Mouse (Mus musculus) liver, embryonic 15.5 days (tissue): Measurements from ENCODE around the gene Dnajc5g. TPM values are rescaled to one million over a fixed set of nuclear protein-coding genes. Genes with fewer than 3 reads are reported as not detected.

Source experiments
- ATAC-seq: fragments of 200-750 bp; cut with Nextera tagmentation; 2 replicates; pipeline ENCODE4 v1.8.0; 2017; ENCODE audit warnings: moderate number of reproducible peaks, mild to moderate bottlenecking, moderate library complexity; ENCODE audit not compliant: insufficient read depth
- H3K27ac ChIP-seq: fragments of 300-500 bp; sonication (generic); replicated peaks from 2 replicates; pipeline ENCODE4 v1.5.1; 2015; ENCODE audit warnings: mild to moderate bottlenecking, inconsistent platforms
- H3K27me3 ChIP-seq: fragments of 300-500 bp; sonication (generic); 2 replicates; pipeline ENCODE4 v1.6.1; 2015; ENCODE audit warnings: mild to moderate bottlenecking, inconsistent platforms
- H3K36me3 ChIP-seq: fragments of 300-500 bp; sonication (generic); replicated peaks from 2 replicates; pipeline ENCODE4 v1.6.1; 2015; ENCODE audit warnings: moderate library complexity, mild to moderate bottlenecking, inconsistent platforms
- H3K4me1 ChIP-seq: fragments of 300-500 bp; sonication (generic); replicated peaks from 2 replicates; pipeline ENCODE4 v1.6.1; 2015; ENCODE audit warnings: inconsistent platforms
- H3K4me2 ChIP-seq: fragments of 300-500 bp; sonication (generic); 2 replicates; pipeline ENCODE4 v1.6.1; 2015; ENCODE audit warnings: moderate library complexity, mild to moderate bottlenecking, inconsistent platforms
- H3K4me3 ChIP-seq: fragments of 300-500 bp; sonication (generic); replicated peaks from 2 replicates; pipeline ENCODE4 v1.5.1; 2015; ENCODE audit warnings: mild to moderate bottlenecking, inconsistent platforms
- H3K9ac ChIP-seq: fragments of 300-500 bp; sonication (generic); 2 replicates; pipeline ENCODE4 v1.6.1; 2015; ENCODE audit warnings: moderate library complexity, mild to moderate bottlenecking, inconsistent platforms
- H3K9me3 ChIP-seq: fragments of 300-500 bp; sonication (generic); replicated peaks from 2 replicates; pipeline ENCODE4 v1.6.1; 2016; ENCODE audit warnings: inconsistent platforms
- WGBS: fragments of 180-500 bp; shearing (Covaris S2); methylation state at CpG from one replicate; pipeline ENCODE4 v1.1.7; 2015; ENCODE audit warnings: mixed read lengths; ENCODE audit not compliant: insufficient replicate concordance; 5-methylcytosine and 5-hydroxymethylcytosine counted together
- polyA plus RNA-seq: library from polyadenylated mRNA; unstranded; fragments of >200 nt; fragmentation: Nextera tagmentation; extraction: Ambion mirVana; gene quantifications from 2 replicates; pipeline ENCODE4 v1.2.1, GENCODE M21; 2015

Dnajc5g gene
- polyA plus RNA-seq: not detected in 2 replicates

DNA sequence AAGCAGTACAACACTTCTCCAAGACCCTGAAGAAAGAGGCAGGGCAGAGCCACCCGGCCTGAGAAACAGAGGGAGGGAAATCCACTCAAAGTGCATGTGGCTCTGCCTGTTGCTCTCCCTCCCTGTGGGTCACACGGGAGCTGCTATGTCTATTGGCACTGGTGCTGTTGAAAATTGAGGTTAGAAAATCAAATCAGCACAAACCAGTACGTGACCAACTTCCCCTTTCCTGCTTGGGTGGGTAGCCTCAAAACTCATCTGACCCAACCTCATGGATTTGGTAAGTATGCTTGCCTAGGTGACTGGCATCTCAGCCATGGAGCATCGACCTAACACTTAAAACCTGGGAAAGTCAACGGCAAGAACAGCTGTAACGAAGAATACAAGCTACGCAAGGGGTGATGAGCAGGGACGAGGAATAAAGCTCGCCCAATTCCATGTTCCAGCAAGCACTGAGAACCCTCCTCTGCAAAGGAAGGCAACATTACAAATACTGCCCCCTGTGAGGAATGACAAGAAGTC, at the start of gene Dnajc5g:
Dnajc5g (plus strand) TSS at position 472 of the 522 bp plus-strand sequence.
- Histone ChIP-seq H3K4me1 (no peaks in the 10 kb centered on the region), H3K27ac (no peak within 1 kb of the TSS), H3K4me3 (no peak within 1 kb of the TSS), H3K9ac (no peak within 1 kb of the TSS), H3K9me3 (no peaks in the 10 kb centered on the region), H3K4me2 (no peak within 1 kb of the TSS), H3K27me3 (peaks cover 37% of the 10 kb centered on the region), H3K36me3 (no peaks in the 10 kb centered on the region)
- ATAC-seq: no peak
- 52% methylated on average over 9 of the region's 9 CpGs for WGBS

DNA sequence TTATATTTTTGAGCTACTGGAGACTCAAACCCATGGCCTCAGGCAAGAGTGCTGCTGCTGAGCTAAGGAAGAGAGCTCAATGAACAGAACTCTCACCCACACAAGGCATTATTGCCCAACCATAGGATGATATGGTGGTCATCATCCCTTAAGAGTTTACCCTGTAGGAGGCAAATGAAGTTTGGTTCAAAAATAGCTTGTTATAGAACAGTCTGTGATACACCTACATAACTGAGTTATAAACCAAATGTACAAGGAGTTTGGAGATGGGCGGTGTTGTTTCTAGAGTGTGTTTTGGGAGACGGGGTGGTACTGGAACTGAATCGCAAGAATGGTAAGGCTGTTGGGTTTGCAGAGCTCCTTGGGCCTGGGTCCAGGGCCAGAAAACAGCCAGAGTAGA, 36.3 kb upstream of the Dnajc5g start:
- Histone ChIP-seq H3K9ac (no peak overlapping the region), H3K27me3 (no peaks in the 10 kb centered on the region), H3K4me2 (no peak overlapping the region), H3K9me3 (no peaks in the 10 kb centered on the region), H3K27ac (no peak overlapping the region), H3K4me3 (no peak overlapping the region), H3K36me3 (peaks cover 92% of the 10 kb centered on the region), H3K4me1 (no peaks in the 10 kb centered on the region)
- no peak for ATAC-seq
- WGBS: 88% methylated on average over 3 of the region's 3 CpGs

- ATAC-seq: no peak
- H3K4me3 ChIP-seq: no peak overlapping the region
- no peaks in the 10 kb centered on the region for H3K27me3 ChIP-seq
- no peak overlapping the region for H3K27ac ChIP-seq
- no peaks in the 10 kb centered on the region for H3K9me3 ChIP-seq
- H3K4me1 ChIP-seq: no peaks in the 10 kb centered on the region
- 67% methylated on average over 2 of the region's 2 CpGs for WGBS
- no peak overlapping the region for H3K9ac ChIP-seq
- peaks cover 99% of the 10 kb centered on the region for H3K36me3 ChIP-seq
- H3K4me2 ChIP-seq: no peak overlapping the region
Observed at GRCm38 (mm10) chr5:31071059-31071458, 35.0 kb upstream of the Dnajc5g start.

- H3K4me1 ChIP-seq: no peaks in the 10 kb centered on the region
- ATAC-seq: no peak
- no peak overlapping the region for H3K9ac ChIP-seq
- no peaks in the 10 kb centered on the region for H3K9me3 ChIP-seq
- peaks cover 99% of the 10 kb centered on the region for H3K36me3 ChIP-seq
- H3K4me3 ChIP-seq: no peak overlapping the region
- no peak overlapping the region for H3K4me2 ChIP-seq
- no peaks in the 10 kb centered on the region for H3K27me3 ChIP-seq
- 80% methylated on average over 11 of the region's 11 CpGs for whole genome bisulfite sequencing
- no peak overlapping the region for H3K27ac ChIP-seq
Observed at GRCm38 (mm10) chr5:31071821-31072220, 34.3 kb upstream of the Dnajc5g start.

DNA sequence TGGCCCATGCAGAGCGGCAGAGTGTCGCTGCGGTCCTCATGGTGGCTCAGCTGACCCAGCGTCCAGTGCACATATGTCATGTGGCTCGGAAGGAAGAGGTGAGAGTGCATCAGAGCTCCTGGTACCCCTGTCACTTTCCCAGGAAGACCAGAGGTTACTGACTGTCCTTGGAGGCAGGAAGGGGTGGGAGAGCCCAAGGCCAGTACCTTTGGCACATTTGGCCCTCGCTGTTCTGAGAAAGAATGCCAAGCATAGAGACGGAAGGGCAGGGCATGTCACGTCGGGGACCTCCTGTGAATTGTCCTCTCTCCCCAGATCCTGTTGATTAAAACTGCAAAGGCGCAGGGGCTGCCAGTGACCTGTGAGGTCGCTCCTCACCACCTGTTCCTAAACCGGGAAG, 32.9 kb upstream of the Dnajc5g start:
- 86% methylated on average over 12 of the region's 12 CpGs for WGBS
- Histone ChIP-seq H3K36me3 (peaks cover 99% of the 10 kb centered on the region), H3K4me2 (no peak overlapping the region), H3K4me3 (no peak overlapping the region), H3K9me3 (no peaks in the 10 kb centered on the region), H3K27me3 (no peaks in the 10 kb centered on the region), H3K4me1 (no peaks in the 10 kb centered on the region), H3K27ac (no peak overlapping the region), H3K9ac (no peak overlapping the region)
- no peak for ATAC-seq

- whole genome bisulfite sequencing: 84% methylated on average over 13 of the region's 13 CpGs
- H3K36me3 ChIP-seq: peaks cover 74% of the 10 kb centered on the region
- ATAC-seq: no peak
Observed at GRCm38 (mm10) chr5:31076346-31076745, 29.7 kb upstream of the Dnajc5g start.

DNA sequence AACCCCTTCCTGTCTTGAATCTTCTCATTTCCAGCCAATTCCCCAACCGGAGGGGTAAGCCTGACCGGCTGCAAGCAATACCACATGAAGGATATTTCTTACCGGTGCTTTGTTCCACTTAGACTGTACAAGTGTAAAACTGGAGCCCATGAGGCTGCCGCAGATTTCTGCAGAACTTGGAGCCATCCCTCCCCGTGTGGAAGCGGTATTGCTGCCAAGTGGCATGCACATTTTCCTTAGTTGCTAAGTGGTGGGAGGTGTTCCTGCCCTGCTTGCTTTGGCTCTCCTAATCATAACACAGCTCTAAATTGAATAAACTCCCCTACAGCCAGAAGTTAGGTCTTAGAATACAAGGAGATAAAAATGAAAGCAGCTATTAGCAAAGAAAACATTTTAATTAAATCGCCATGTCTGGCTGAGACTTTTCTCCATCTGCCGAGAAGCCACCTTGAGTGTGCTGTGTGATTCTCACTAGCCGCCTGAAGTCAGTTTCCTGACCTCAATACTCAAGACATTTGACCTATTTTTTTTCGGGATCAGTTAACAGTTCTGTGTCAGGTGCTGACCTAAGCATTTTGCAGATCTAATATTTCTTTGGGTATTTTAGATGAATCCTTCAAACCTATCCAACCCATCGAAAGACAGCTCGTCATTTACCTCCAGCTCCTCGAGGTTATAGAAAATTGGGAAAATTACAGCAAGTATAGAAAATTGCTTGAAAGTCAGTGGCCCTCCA, 25.9 kb upstream of the Dnajc5g start:
- no peak overlapping the region for H3K27ac ChIP-seq
- 0 out of 2 replicates have a peak, but pooled peaks cover 12% of the 10 kb centered on the region for H3K27me3 ChIP-seq
- WGBS: 74% methylated on average over 13 of the region's 13 CpGs
- peaks cover 35% of the 10 kb centered on the region for H3K36me3 ChIP-seq
- no peaks in the 10 kb centered on the region for H3K9me3 ChIP-seq
- H3K4me3 ChIP-seq: no peak overlapping the region
- H3K9ac ChIP-seq: no peak overlapping the region
- ATAC-seq: no peak
- peaks cover 8% of the 10 kb centered on the region; the same call in 1 of the 2 replicates for H3K4me1 ChIP-seq
- no peak overlapping the region for H3K4me2 ChIP-seq

More at GRCm38 (mm10) chr5:31076346-31076745, 29.7 kb upstream of the Dnajc5g start:
- H3K27ac ChIP-seq: no peak overlapping the region
- H3K27me3 ChIP-seq: no peaks in the 10 kb centered on the region
- H3K9ac ChIP-seq: no peak overlapping the region
- H3K4me2 ChIP-seq: no peak overlapping the region
- no peaks in the 10 kb centered on the region for H3K4me1 ChIP-seq
- no peaks in the 10 kb centered on the region for H3K9me3 ChIP-seq
- no peak overlapping the region for H3K4me3 ChIP-seq

DNA sequence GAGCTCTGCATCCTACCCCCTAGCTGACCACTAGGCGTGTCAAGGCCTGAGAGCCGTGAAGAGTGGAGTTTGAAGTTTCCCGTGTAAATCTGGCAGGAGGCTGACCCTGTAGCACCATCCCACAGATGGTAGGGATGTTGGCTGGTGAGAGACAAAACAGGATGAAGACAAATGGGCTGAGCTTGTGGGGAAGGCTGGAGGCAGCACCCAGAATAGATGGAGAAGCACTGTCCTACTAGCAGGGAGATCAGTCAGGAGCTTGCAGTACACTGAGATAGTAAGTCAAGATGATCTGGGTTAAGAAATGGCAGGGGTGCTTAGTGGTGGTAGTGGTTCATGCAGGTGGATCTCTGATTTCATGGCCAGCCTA, 25.3 kb upstream of the Dnajc5g start:
- H3K36me3 ChIP-seq: peaks cover 30% of the 10 kb centered on the region
- peaks cover 14% of the 10 kb centered on the region; the same call in 1 of the 2 replicates for H3K27me3 ChIP-seq
- no peak overlapping the region for H3K27ac ChIP-seq
- no peak for ATAC-seq
- H3K9me3 ChIP-seq: no peaks in the 10 kb centered on the region
- no peak overlapping the region for H3K4me3 ChIP-seq
- H3K4me1 ChIP-seq: peaks cover 8% of the 10 kb centered on the region; the same call in 1 of the 2 replicates
- 50% methylated on average over 3 of the region's 3 CpGs for WGBS
- no peak overlapping the region for H3K9ac ChIP-seq
- no peak overlapping the region for H3K4me2 ChIP-seq

- H3K9me3 ChIP-seq: no peaks in the 10 kb centered on the region
- H3K27ac ChIP-seq: no peak overlapping the region
- 72% methylated on average over 3 of the region's 3 CpGs for WGBS
- H3K27me3 ChIP-seq: peaks cover 21% of the 10 kb centered on the region; the same call in 1 of the 2 replicates
- H3K36me3 ChIP-seq: peaks cover 24% of the 10 kb centered on the region
- H3K4me1 ChIP-seq: peaks cover 8% of the 10 kb centered on the region; the same call in 1 of the 2 replicates
- H3K4me2 ChIP-seq: no peak overlapping the region
- H3K9ac ChIP-seq: no peak overlapping the region
- H3K4me3 ChIP-seq: no peak overlapping the region
- no peak for ATAC-seq
Observed at GRCm38 (mm10) chr5:31081386-31081785, 24.7 kb upstream of the Dnajc5g start.

GRCm38 (mm10) chr5:31082355-31082754, 23.7 kb upstream of the Dnajc5g start:
- H3K4me2 ChIP-seq: no peak overlapping the region; the same call in 1 of the 2 replicates
- H3K4me1 ChIP-seq: peaks cover 8% of the 10 kb centered on the region; the same call in 1 of the 2 replicates
- no peaks in the 10 kb centered on the region for H3K9me3 ChIP-seq
- H3K36me3 ChIP-seq: peaks cover 14% of the 10 kb centered on the region
- 9% methylated on average over 5 of the region's 5 CpGs for WGBS
- no peak for ATAC-seq
- H3K27ac ChIP-seq: no peak overlapping the region
- no peak overlapping the region for H3K4me3 ChIP-seq
- H3K27me3 ChIP-seq: peaks cover 25% of the 10 kb centered on the region; the same call in 1 of the 2 replicates
- H3K9ac ChIP-seq: no peak overlapping the region

GRCm38 (mm10) chr5:31082935-31083625, 23.0 kb upstream of the Dnajc5g start:
- peaks cover 32% of the 10 kb centered on the region for H3K27me3 ChIP-seq
- H3K4me2 ChIP-seq: no peak overlapping the region; the same call in 1 of the 2 replicates
- ATAC-seq: no peak

More at GRCm38 (mm10) chr5:31082935-31083625, 23.0 kb upstream of the Dnajc5g start:
- WGBS: 18% methylated on average over 12 of the region's 12 CpGs
- Histone ChIP-seq H3K4me1 (peaks cover 8% of the 10 kb centered on the region; the same call in 1 of the 2 replicates), H3K9ac (no peak overlapping the region), H3K9me3 (no peaks in the 10 kb centered on the region), H3K4me3 (no peak overlapping the region), H3K36me3 (peaks cover 7% of the 10 kb centered on the region), H3K27ac (no peak overlapping the region)
